Mouse (Mus musculus): ENCODE results near the gene Efl1. TPM values are rescaled to one million over a fixed set of nuclear protein-coding genes. Genes with fewer than 3 reads are reported as not detected.
"Not testable (repeated sequence)": the region's sequence is repeated elsewhere in the genome, so short reads cannot be mapped to it uniquely, and the experiment has no call there.

Gene Efl1
- total RNA-seq, 2 experiments from 2014 or later: 15.1 to 18.2 TPM

- Histone ChIP-seq H3K27ac (no peak overlapping the region), H3K4me3 (no peak overlapping the region)
- DNase-seq (ENCODE audit: extremely low spot score in 1 of 2, low spot score in 2 of 2): peak; percentile 26 to 28
- TF ChIP-seq CTCF (IDR thresholded peaks at IDR 0.05): no peak
- intact Hi-C loops (cut with DNase I): no loop called here
Observed at GRCm38 (mm10) chr7:82743116-82743765, 94.8 kb downstream of the Efl1 start.

- TF ChIP-seq CTCF (IDR thresholded peaks at IDR 0.05): no peak
- H3K27ac ChIP-seq: no peak overlapping the region
Observed at GRCm38 (mm10) chr7:82744167-82744715, 95.8 kb downstream of the Efl1 start.

GRCm38 (mm10) chr7:82748812-82749211 lies 100.4 kb downstream of the Efl1 start:
- H3K27ac ChIP-seq: no peak overlapping the region
- DNase-seq (ENCODE audit: extremely low spot score in 1 of 2, low spot score in 2 of 2): no peak
- intact Hi-C loops (cut with DNase I): no loop called here
- no peak for TF ChIP-seq CTCF (IDR thresholded peaks at IDR 0.05)
- no peak overlapping the region for H3K4me3 ChIP-seq

More at GRCm38 (mm10) chr7:82744167-82744715, 95.8 kb downstream of the Efl1 start:
- intact Hi-C loops (cut with DNase I): no loop called here
- DNase-seq (ENCODE audit: extremely low spot score in 1 of 2, low spot score in 2 of 2): no peak
- no peak overlapping the region for H3K4me3 ChIP-seq

- intact Hi-C loops (cut with DNase I): no loop called here
- TF ChIP-seq CTCF (IDR thresholded peaks at IDR 0.05): no peak
- no peak for DNase-seq (ENCODE audit: extremely low spot score in 1 of 2, low spot score in 2 of 2)
- Histone ChIP-seq H3K27ac (no peak overlapping the region), H3K4me3 (no peak overlapping the region)
Observed at GRCm38 (mm10) chr7:82749239-82749638, 100.8 kb downstream of the Efl1 start.

GRCm38 (mm10) chr7:82752171-82753085 lies 104.0 kb downstream of the Efl1 start:
- H3K4me3 ChIP-seq: no peak overlapping the region
- H3K27ac ChIP-seq: no peak overlapping the region
- TF ChIP-seq CTCF (IDR thresholded peaks at IDR 0.05): no peak
- intact Hi-C loops (cut with DNase I): no loop called here
- no peak for DNase-seq (ENCODE audit: extremely low spot score in 1 of 2, low spot score in 2 of 2)

GRCm38 (mm10) chr7:82755602-82756155 lies 107.3 kb downstream of the Efl1 start:
- no peak for TF ChIP-seq CTCF (IDR thresholded peaks at IDR 0.05)
- no peak overlapping the region for H3K27ac ChIP-seq
- DNase-seq (ENCODE audit: extremely low spot score in 1 of 2, low spot score in 2 of 2): no peak
- intact Hi-C loops (cut with DNase I): no loop called here
- H3K4me3 ChIP-seq: no peak overlapping the region

- intact Hi-C loops (cut with DNase I): no loop called here
- no peak overlapping the region for H3K27ac ChIP-seq
- no peak for DNase-seq (ENCODE audit: extremely low spot score in 1 of 2, low spot score in 2 of 2)
- no peak for TF ChIP-seq CTCF (IDR thresholded peaks at IDR 0.05)
- H3K4me3 ChIP-seq: no peak overlapping the region
Observed at GRCm38 (mm10) chr7:82758521-82758920, 110.1 kb downstream of the Efl1 start.

GRCm38 (mm10) chr7:82759091-82759490 lies 110.7 kb downstream of the Efl1 start:
- intact Hi-C loops (cut with DNase I): no loop called here
- no peak for TF ChIP-seq CTCF (IDR thresholded peaks at IDR 0.05)

GRCm38 (mm10) chr7:82764951-82765350 lies 116.5 kb downstream of the Efl1 start:
- intact Hi-C loops (cut with DNase I): no loop called here
- DNase-seq (ENCODE audit: extremely low spot score in 1 of 2, low spot score in 2 of 2): no peak
- TF ChIP-seq CTCF (IDR thresholded peaks at IDR 0.05): no peak
- no peak overlapping the region for H3K4me3 ChIP-seq
- H3K27ac ChIP-seq: no peak overlapping the region

More at GRCm38 (mm10) chr7:82759091-82759490, 110.7 kb downstream of the Efl1 start:
- no peak overlapping the region for H3K27ac ChIP-seq
- no peak overlapping the region for H3K4me3 ChIP-seq
- DNase-seq (ENCODE audit: extremely low spot score in 1 of 2, low spot score in 2 of 2): no peak

- intact Hi-C loops (cut with DNase I): no loop called here
- DNase-seq (ENCODE audit: extremely low spot score in 1 of 2, low spot score in 2 of 2): no peak
- Histone ChIP-seq H3K4me3 (no peak overlapping the region), H3K27ac (no peak overlapping the region)
- TF ChIP-seq CTCF (IDR thresholded peaks at IDR 0.05): no peak
Observed at GRCm38 (mm10) chr7:82766623-82767022, 118.2 kb downstream of the Efl1 start.

GRCm38 (mm10) chr7:82770207-82770606 lies 121.8 kb downstream of the Efl1 start:
- no peak; the same call in 1 of the 2 replicates for TF ChIP-seq CTCF (IDR thresholded peaks at IDR 0.05)
- no peak for DNase-seq (ENCODE audit: extremely low spot score in 1 of 2, low spot score in 2 of 2)
- H3K4me3 ChIP-seq: no peak overlapping the region
- intact Hi-C loops (cut with DNase I): no loop called here
- no peak overlapping the region for H3K27ac ChIP-seq

GRCm38 (mm10) chr7:82770957-82771660 lies 122.7 kb downstream of the Efl1 start:
- intact Hi-C loops (cut with DNase I): not testable (repeated sequence)

GRCm38 (mm10) chr7:82771661-82772021 lies 123.2 kb downstream of the Efl1 start:
- intact Hi-C loops (cut with DNase I); H3K4me3 ChIP-seq; H3K27ac ChIP-seq; DNase-seq (ENCODE audit: extremely low spot score in 1 of 2, low spot score in 2 of 2): not testable (repeated sequence)

More at GRCm38 (mm10) chr7:82770957-82771660, 122.7 kb downstream of the Efl1 start:
- DNase-seq (ENCODE audit: extremely low spot score in 1 of 2, low spot score in 2 of 2); H3K27ac ChIP-seq; H3K4me3 ChIP-seq: not testable (repeated sequence)
